In the genomic region with DNA sequence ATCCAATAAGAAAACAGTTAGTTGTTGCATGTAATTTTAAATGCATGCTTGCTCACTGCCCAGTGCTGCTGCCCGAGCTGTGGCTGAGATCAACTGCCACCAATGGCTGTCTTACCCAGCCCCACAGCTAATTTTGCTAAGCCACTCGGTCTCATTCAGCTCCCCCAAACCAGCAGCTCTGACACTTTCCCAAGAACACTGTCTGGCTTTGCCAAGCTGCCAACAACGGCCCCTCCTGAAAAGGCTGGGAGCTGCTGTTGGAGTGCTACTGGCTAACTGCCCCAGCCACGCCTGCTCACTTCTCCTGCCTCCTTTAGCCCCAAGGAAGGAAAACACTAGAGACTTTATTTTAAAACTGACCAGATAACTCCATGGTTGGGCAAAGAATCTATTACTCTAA, we compare ENCODE assay signal across 12 mouse cellular contexts.
A peak's percentile ranks its signal among the peaks of the same experiment; 100 is the strongest.
DNase-seq lines count a peak whose midpoint lies in the region; ATAC-seq and TF ChIP-seq lines count a peak whose summit lies in the region.
"Had no signal": no experiment of that assay in that cellular context is flagged by ENCODE, and none has a peak within 500 bp of the region (broad histone marks: within the 10 kb centered on the region; RNA-seq: fewer than 3 reads in every experiment).

No protein-coding gene starts in this region.

- no peak overlapping the region for H3K9ac ChIP-seq in hindbrain, embryonic 15.5 days
- H3K9ac ChIP-seq in midbrain, postnatal 0 days (replicated peaks; ENCODE audit: low read length, poor library complexity, severe bottlenecking): no peak overlapping the region
- no peak overlapping the region for H3K9ac ChIP-seq in midbrain, embryonic 13.5 days (replicated peaks)
- H3K9ac ChIP-seq in kidney, embryonic 14.5 days (ENCODE audit: low read depth, low read length): no peak overlapping the region
- H3K9ac ChIP-seq: heart, embryonic 13.5 days had no signal

- WGBS in hindbrain, embryonic 15.5 days: 60% methylated on average over 4 of the region's 4 CpGs
- 72% methylated on average over 4 of the region's 4 CpGs for WGBS in hindbrain, embryonic 10.5 days
- 54% methylated on average over 4 of the region's 4 CpGs for WGBS in midbrain, postnatal 0 days
- WGBS in midbrain, embryonic 13.5 days: 64% methylated on average over 4 of the region's 4 CpGs
- 55% methylated on average over 4 of the region's 4 CpGs for WGBS in kidney, embryonic 14.5 days

- H3K36me3 ChIP-seq in hindbrain, embryonic 15.5 days: no peaks in the 10 kb centered on the region
- H3K36me3 ChIP-seq in hindbrain, embryonic 10.5 days: no peaks in the 10 kb centered on the region
- H3K36me3 ChIP-seq in midbrain, postnatal 0 days (ENCODE audit: insufficient read depth, low read length): no peaks in the 10 kb centered on the region
- no peaks in the 10 kb centered on the region for H3K36me3 ChIP-seq in midbrain, embryonic 13.5 days
- H3K36me3 ChIP-seq in kidney, embryonic 14.5 days (ENCODE audit: control insufficient read depth, insufficient read depth, low read length): no peaks in the 10 kb centered on the region
- H3K36me3 ChIP-seq: heart, embryonic 13.5 days had no signal

- H3K4me2 ChIP-seq in hindbrain, embryonic 15.5 days: no peak overlapping the region
- H3K4me2 ChIP-seq in midbrain, postnatal 0 days (ENCODE audit: low read depth, low read length, poor library complexity, severe bottlenecking): no peak overlapping the region
- no peak overlapping the region for H3K4me2 ChIP-seq in midbrain, embryonic 13.5 days (replicated peaks)
- no peak overlapping the region for H3K4me2 ChIP-seq in kidney, embryonic 14.5 days (replicated peaks; ENCODE audit: low read depth, low read length)
- H3K4me2 ChIP-seq: heart, embryonic 13.5 days; liver, embryonic 11.5 days had no signal

- TF ChIP-seq CTCF in midbrain, postnatal 0 days (IDR thresholded peaks at IDR 0.05): no peak

- H3K4me1 ChIP-seq in hindbrain, embryonic 15.5 days (replicated peaks): 0 out of 2 replicates have a peak, but pooled peaks cover 3% of the 10 kb centered on the region
- peaks cover 12% of the 10 kb centered on the region for H3K4me1 ChIP-seq in hindbrain, embryonic 10.5 days (replicated peaks)
- H3K4me1 ChIP-seq in midbrain, postnatal 0 days (ENCODE audit: insufficient read depth, low read length): no peaks in the 10 kb centered on the region; the same call in 1 of the 2 replicates
- peaks cover 9% of the 10 kb centered on the region for H3K4me1 ChIP-seq in midbrain, embryonic 13.5 days (replicated peaks)
- H3K4me1 ChIP-seq in kidney, embryonic 14.5 days (ENCODE audit: control insufficient read depth, insufficient read depth, low read length): no peaks in the 10 kb centered on the region
- H3K4me1 ChIP-seq: heart, embryonic 13.5 days had no signal

- peak; percentile 61; the same call in 1 of the 2 replicates for ATAC-seq in hindbrain, embryonic 15.5 days (ENCODE audit: low FRiP score, low read depth)
- ATAC-seq in midbrain, postnatal 0 days (ENCODE audit: low FRiP score): peak; percentile 38; the same call in 1 of the 2 replicates
- no peak for ATAC-seq in midbrain, embryonic 13.5 days
- ATAC-seq in kidney, embryonic 14.5 days (ENCODE audit: low FRiP score, low TSS enrichment): no peak
- ATAC-seq: Patski had no signal

- DNase-seq in cerebellum, adult 9-10 months: peak; percentile 3
- DNase-seq in cerebellum, postnatal 36 days: no peak
- DNase-seq in hindbrain, embryonic 10.5 days (ENCODE audit: low spot score): no peak
- peak; percentile 65 for DNase-seq in midbrain, postnatal 0 days (ENCODE audit: low spot score)
- DNase-seq in lung, postnatal 36 days: peak; percentile 2
- DNase-seq: kidney, adult 9 months had no signal

- H3K27me3 ChIP-seq in hindbrain, embryonic 15.5 days: 0 out of 2 replicates have a peak, but pooled peaks cover 4% of the 10 kb centered on the region
- peaks cover 50% of the 10 kb centered on the region for H3K27me3 ChIP-seq in hindbrain, embryonic 10.5 days (ENCODE audit: insufficient read depth, poor library complexity, severe bottlenecking)
- peaks cover 5% of the 10 kb centered on the region; the same call in 1 of the 2 replicates for H3K27me3 ChIP-seq in midbrain, postnatal 0 days (ENCODE audit: insufficient read depth, low read length)
- H3K27me3 ChIP-seq in midbrain, embryonic 13.5 days: peaks cover 36% of the 10 kb centered on the region
- no peaks in the 10 kb centered on the region for H3K27me3 ChIP-seq in kidney, embryonic 14.5 days (ENCODE audit: control insufficient read depth, insufficient read depth, low read length)
- H3K27me3 ChIP-seq: heart, embryonic 13.5 days; Patski had no signal

- H3K4me3 ChIP-seq in hindbrain, embryonic 15.5 days: no peak overlapping the region
- H3K4me3 ChIP-seq in hindbrain, embryonic 10.5 days: no peak overlapping the region
- no peak overlapping the region for H3K4me3 ChIP-seq in midbrain, postnatal 0 days (ENCODE audit: low read depth, low read length)
- no peak overlapping the region for H3K4me3 ChIP-seq in midbrain, embryonic 13.5 days (replicated peaks)
- H3K4me3 ChIP-seq in kidney, embryonic 14.5 days (ENCODE audit: low read length): no peak overlapping the region
- H3K4me3 ChIP-seq: heart, embryonic 13.5 days had no signal

- H3K27ac ChIP-seq in hindbrain, embryonic 15.5 days (replicated peaks): no peak overlapping the region
- H3K27ac ChIP-seq in hindbrain, embryonic 10.5 days: no peak overlapping the region
- no peak overlapping the region for H3K27ac ChIP-seq in midbrain, postnatal 0 days (ENCODE audit: low read depth, low read length)
- no peak overlapping the region for H3K27ac ChIP-seq in midbrain, embryonic 13.5 days
- H3K27ac ChIP-seq in kidney, embryonic 14.5 days (ENCODE audit: low read depth, low read length): no peak overlapping the region
- H3K27ac ChIP-seq: heart, embryonic 13.5 days had no signal

- no peaks in the 10 kb centered on the region for H3K9me3 ChIP-seq in hindbrain, embryonic 15.5 days
- H3K9me3 ChIP-seq in hindbrain, embryonic 10.5 days: no peaks in the 10 kb centered on the region
- H3K9me3 ChIP-seq in midbrain, postnatal 0 days (ENCODE audit: low read length): no peaks in the 10 kb centered on the region
- H3K9me3 ChIP-seq in midbrain, embryonic 13.5 days: no peaks in the 10 kb centered on the region
- H3K9me3 ChIP-seq in kidney, embryonic 14.5 days (ENCODE audit: control insufficient read depth, low read length): no peaks in the 10 kb centered on the region
- H3K9me3 ChIP-seq: heart, embryonic 13.5 days had no signal

Comparison
In these comparisons a context has a peak if more than half of its experiments do, and no peak if none do; other contexts are left out.
1. DNase-seq: peak in cerebellum, adult 9-10 months (single experiment), midbrain, postnatal 0 days (single experiment) and lung, postnatal 36 days (single experiment); none in cerebellum, postnatal 36 days (0 of 2) and hindbrain, embryonic 10.5 days (single experiment).
2. ATAC-seq: peak in hindbrain, embryonic 15.5 days (single experiment) and midbrain, postnatal 0 days (single experiment); none in midbrain, embryonic 13.5 days (single experiment) and kidney, embryonic 14.5 days (single experiment).